Mouse (Mus musculus): ENCODE measurements at regions not wholly inside any gene's neighbourhood (a gene's known extent, or its start where the extent isn't known, plus 50 kb on each side); places are given as distances from the start of the nearest gene placed in this dataset.
A peak's percentile ranks its signal among the peaks of the same experiment; 100 is the strongest.

GRCm38 (mm10) chr13:52029868-52030422 is 183.5 kb downstream of the Gadd45g start:
- Histone ChIP-seq H3K4me3 (no peak overlapping the region), H3K27ac (no peak overlapping the region), H3K27me3 (ENCODE audit: insufficient read depth, poor library complexity, severe bottlenecking) (peaks cover 12% of the 10 kb centered on the region; the same call in 1 of the 2 replicates), H3K36me3 (no peaks in the 10 kb centered on the region), H3K4me1 (replicated peaks) (peaks cover 39% of the 10 kb centered on the region), H3K9me3 (no peaks in the 10 kb centered on the region)
- WGBS, result 61% methylated on average over 3 of the region's 3 CpGs
- DNase-seq (ENCODE audit: low spot score), result no peak

GRCm38 (mm10) chr13:52031465-52031864 is 185.0 kb downstream of the Gadd45g start:
- H3K4me3 ChIP-seq, result no peak overlapping the region
- no peak for DNase-seq (ENCODE audit: low spot score)
- H3K27ac ChIP-seq, result no peak overlapping the region
- WGBS, result 84% methylated on average over 5 of the region's 5 CpGs
- no peaks in the 10 kb centered on the region for H3K36me3 ChIP-seq
- H3K27me3 ChIP-seq (ENCODE audit: insufficient read depth, poor library complexity, severe bottlenecking), result peaks cover 12% of the 10 kb centered on the region; the same call in 1 of the 2 replicates
- H3K4me1 ChIP-seq (replicated peaks), result peaks cover 32% of the 10 kb centered on the region
- H3K9me3 ChIP-seq, result no peaks in the 10 kb centered on the region

- H3K4me1 ChIP-seq (replicated peaks), result peaks cover 19% of the 10 kb centered on the region
- no peaks in the 10 kb centered on the region for H3K36me3 ChIP-seq
- H3K9me3 ChIP-seq, result peaks cover 3% of the 10 kb centered on the region; the same call in 1 of the 2 replicates
- H3K27me3 ChIP-seq (ENCODE audit: insufficient read depth, poor library complexity, severe bottlenecking), result no peaks in the 10 kb centered on the region
- DNase-seq (ENCODE audit: low spot score), result no peak
- no peak overlapping the region for H3K4me3 ChIP-seq
- WGBS, result 78% methylated on average over 6 of the region's 6 CpGs
- H3K27ac ChIP-seq, result no peak overlapping the region
Measured at GRCm38 (mm10) chr13:52035731-52036130, 189.3 kb downstream of the Gadd45g start.

- 0 out of 2 replicates have a peak overlapping the region, but pooled peaks have one; percentile 45 for H3K27ac ChIP-seq
- H3K4me1 ChIP-seq (replicated peaks), result peaks cover 20% of the 10 kb centered on the region
- H3K27me3 ChIP-seq (ENCODE audit: insufficient read depth, poor library complexity, severe bottlenecking), result no peaks in the 10 kb centered on the region
- peaks cover 3% of the 10 kb centered on the region; the same call in 1 of the 2 replicates for H3K9me3 ChIP-seq
- H3K36me3 ChIP-seq, result no peaks in the 10 kb centered on the region
- WGBS, result 58% methylated on average over 5 of the region's 5 CpGs
- no peak for DNase-seq (ENCODE audit: low spot score)
- no peak overlapping the region for H3K4me3 ChIP-seq
Measured at GRCm38 (mm10) chr13:52036351-52036750, 189.9 kb downstream of the Gadd45g start.

- Histone ChIP-seq H3K9me3 (peaks cover 3% of the 10 kb centered on the region; the same call in 1 of the 2 replicates), H3K36me3 (no peaks in the 10 kb centered on the region), H3K4me3 (no peak overlapping the region), H3K4me1 (replicated peaks) (peaks cover 28% of the 10 kb centered on the region), H3K27ac (no peak overlapping the region), H3K27me3 (ENCODE audit: insufficient read depth, poor library complexity, severe bottlenecking) (no peaks in the 10 kb centered on the region)
- WGBS, result 75% methylated on average over 13 of the region's 13 CpGs
- DNase-seq (ENCODE audit: low spot score), result no peak
Measured at GRCm38 (mm10) chr13:52037218-52037617, 190.7 kb downstream of the Gadd45g start.

- DNase-seq (ENCODE audit: low spot score), result no peak
- WGBS, result 64% methylated on average over 15 of the region's 15 CpGs
- peak overlapping the region; percentile 57 for H3K27ac ChIP-seq
Measured at GRCm38 (mm10) chr13:52041467-52042421, 195.3 kb downstream of the Gadd45g start.

GRCm38 (mm10) chr13:52042867-52043266 is 196.4 kb downstream of the Gadd45g start:
- Histone ChIP-seq H3K36me3 (no peaks in the 10 kb centered on the region), H3K4me1 (replicated peaks) (peaks cover 34% of the 10 kb centered on the region), H3K27me3 (ENCODE audit: insufficient read depth, poor library complexity, severe bottlenecking) (no peaks in the 10 kb centered on the region), H3K9me3 (peaks cover 3% of the 10 kb centered on the region; the same call in 1 of the 2 replicates), H3K4me3 (no peak overlapping the region), H3K27ac (no peak overlapping the region)
- WGBS, result 92% methylated on average over 3 of the region's 3 CpGs
- no peak for DNase-seq (ENCODE audit: low spot score)

More at GRCm38 (mm10) chr13:52041467-52042421, 195.3 kb downstream of the Gadd45g start:
- H3K4me1 ChIP-seq (replicated peaks), result peaks cover 34% of the 10 kb centered on the region
- peaks cover 3% of the 10 kb centered on the region; the same call in 1 of the 2 replicates for H3K9me3 ChIP-seq
- H3K4me3 ChIP-seq, result no peak overlapping the region
- H3K27me3 ChIP-seq (ENCODE audit: insufficient read depth, poor library complexity, severe bottlenecking), result no peaks in the 10 kb centered on the region
- H3K36me3 ChIP-seq, result no peaks in the 10 kb centered on the region

- no peak for DNase-seq (ENCODE audit: low spot score)
- Histone ChIP-seq H3K4me1 (replicated peaks) (peaks cover 39% of the 10 kb centered on the region), H3K27ac (no peak overlapping the region), H3K9me3 (peaks cover under 1% of the 10 kb centered on the region; the same call in 1 of the 2 replicates), H3K27me3 (ENCODE audit: insufficient read depth, poor library complexity, severe bottlenecking) (no peaks in the 10 kb centered on the region), H3K4me3 (no peak overlapping the region), H3K36me3 (no peaks in the 10 kb centered on the region)
- WGBS, result 78% methylated on average over 3 of the region's 3 CpGs
Measured at GRCm38 (mm10) chr13:52043916-52044315, 197.4 kb downstream of the Gadd45g start.

- peaks cover 38% of the 10 kb centered on the region for H3K4me1 ChIP-seq (replicated peaks)
- no peaks in the 10 kb centered on the region for H3K9me3 ChIP-seq
- no peak overlapping the region for H3K4me3 ChIP-seq
- no peak overlapping the region for H3K27ac ChIP-seq
- H3K27me3 ChIP-seq (ENCODE audit: insufficient read depth, poor library complexity, severe bottlenecking), result no peaks in the 10 kb centered on the region
- 82% methylated on average over 3 of the region's 3 CpGs for WGBS
- DNase-seq (ENCODE audit: low spot score), result no peak
- H3K36me3 ChIP-seq, result no peaks in the 10 kb centered on the region
Measured at GRCm38 (mm10) chr13:52045349-52045748, 198.9 kb downstream of the Gadd45g start.

- WGBS, result 67% methylated on average over 5 of the region's 5 CpGs
- H3K4me3 ChIP-seq, result no peak overlapping the region
- peaks cover 38% of the 10 kb centered on the region for H3K4me1 ChIP-seq (replicated peaks)
- H3K36me3 ChIP-seq, result no peaks in the 10 kb centered on the region
- no peak for DNase-seq (ENCODE audit: low spot score)
- no peaks in the 10 kb centered on the region for H3K27me3 ChIP-seq (ENCODE audit: insufficient read depth, poor library complexity, severe bottlenecking)
- H3K27ac ChIP-seq, result peak overlapping the region; percentile 50; the same call in 1 of the 2 replicates
- no peaks in the 10 kb centered on the region for H3K9me3 ChIP-seq
Measured at GRCm38 (mm10) chr13:52046020-52046419, 199.5 kb downstream of the Gadd45g start.

GRCm38 (mm10) chr13:52046700-52047099 is 200.2 kb downstream of the Gadd45g start:
- Histone ChIP-seq H3K27me3 (ENCODE audit: insufficient read depth, poor library complexity, severe bottlenecking) (no peaks in the 10 kb centered on the region), H3K4me1 (replicated peaks) (peaks cover 34% of the 10 kb centered on the region), H3K4me3 (no peak overlapping the region), H3K27ac (0 out of 2 replicates have a peak overlapping the region, but pooled peaks have one; percentile 35), H3K9me3 (no peaks in the 10 kb centered on the region), H3K36me3 (no peaks in the 10 kb centered on the region)
- DNase-seq (ENCODE audit: low spot score), result no peak
- WGBS, result 80% methylated on average over 11 of the region's 11 CpGs

GRCm38 (mm10) chr13:52047937-52048336 is 201.5 kb downstream of the Gadd45g start:
- Histone ChIP-seq H3K27me3 (ENCODE audit: insufficient read depth, poor library complexity, severe bottlenecking) (no peaks in the 10 kb centered on the region), H3K27ac (0 out of 2 replicates have a peak overlapping the region, but pooled peaks have one; percentile 12), H3K36me3 (no peaks in the 10 kb centered on the region), H3K4me1 (replicated peaks) (peaks cover 29% of the 10 kb centered on the region), H3K9me3 (no peaks in the 10 kb centered on the region), H3K4me3 (no peak overlapping the region)
- no peak for DNase-seq (ENCODE audit: low spot score)
- 71% methylated on average over 6 of the region's 6 CpGs for WGBS

GRCm38 (mm10) chr13:52048777-52049176 is 202.3 kb downstream of the Gadd45g start:
- 91% methylated on average over 3 of the region's 3 CpGs for WGBS
- H3K27ac ChIP-seq, result no peak overlapping the region
- H3K4me1 ChIP-seq (replicated peaks), result peaks cover 29% of the 10 kb centered on the region
- H3K27me3 ChIP-seq (ENCODE audit: insufficient read depth, poor library complexity, severe bottlenecking), result no peaks in the 10 kb centered on the region
- DNase-seq (ENCODE audit: low spot score), result no peak
- no peaks in the 10 kb centered on the region for H3K36me3 ChIP-seq
- H3K4me3 ChIP-seq, result no peak overlapping the region
- H3K9me3 ChIP-seq, result no peaks in the 10 kb centered on the region

Measured in hindbrain, embryonic 10.5 days (tissue).